Mouse (Mus musculus): Measurements from ENCODE around the gene Chrng. TPM values are rescaled to one million over a fixed set of nuclear protein-coding genes. Genes with fewer than 3 reads are reported as not detected.

The Chrng gene
- not detected in 2 replicates for polyA plus RNA-seq (2012; rRNA removed)

GRCm38 (mm10) chr1:87204465-87204864 is at the start of gene Chrng:
TSS of gene Chrng (plus strand) at chr1:87204657.
- H3K4me3 ChIP-seq (ENCODE audit: control insufficient read depth, low read depth, low read length) = no peak within 1 kb of the TSS
- TF ChIP-seq POLR2A (IDR thresholded peaks at IDR 0.05; ENCODE audit: control insufficient read depth, low read depth, low read length) (no peak), CTCF (IDR thresholded peaks at IDR 0.05; ENCODE audit: control insufficient read depth, insufficient read depth, insufficient replicate concordance, low read depth, low read length) (no peak)
- H3K4me1 ChIP-seq (ENCODE audit: control insufficient read depth, insufficient read depth, low read length) = no peaks in the 10 kb centered on the region; the same call in 1 of the 2 replicates
- H3K27ac ChIP-seq (ENCODE audit: control insufficient read depth, insufficient read depth, low read depth, low read length) = no peak within 1 kb of the TSS
- H3K27me3 ChIP-seq (ENCODE audit: control insufficient read depth, insufficient read depth, low read length) = no peaks in the 10 kb centered on the region
- H3K36me3 ChIP-seq (ENCODE audit: control insufficient read depth, insufficient read depth, low read length) = no peaks in the 10 kb centered on the region

DNA sequence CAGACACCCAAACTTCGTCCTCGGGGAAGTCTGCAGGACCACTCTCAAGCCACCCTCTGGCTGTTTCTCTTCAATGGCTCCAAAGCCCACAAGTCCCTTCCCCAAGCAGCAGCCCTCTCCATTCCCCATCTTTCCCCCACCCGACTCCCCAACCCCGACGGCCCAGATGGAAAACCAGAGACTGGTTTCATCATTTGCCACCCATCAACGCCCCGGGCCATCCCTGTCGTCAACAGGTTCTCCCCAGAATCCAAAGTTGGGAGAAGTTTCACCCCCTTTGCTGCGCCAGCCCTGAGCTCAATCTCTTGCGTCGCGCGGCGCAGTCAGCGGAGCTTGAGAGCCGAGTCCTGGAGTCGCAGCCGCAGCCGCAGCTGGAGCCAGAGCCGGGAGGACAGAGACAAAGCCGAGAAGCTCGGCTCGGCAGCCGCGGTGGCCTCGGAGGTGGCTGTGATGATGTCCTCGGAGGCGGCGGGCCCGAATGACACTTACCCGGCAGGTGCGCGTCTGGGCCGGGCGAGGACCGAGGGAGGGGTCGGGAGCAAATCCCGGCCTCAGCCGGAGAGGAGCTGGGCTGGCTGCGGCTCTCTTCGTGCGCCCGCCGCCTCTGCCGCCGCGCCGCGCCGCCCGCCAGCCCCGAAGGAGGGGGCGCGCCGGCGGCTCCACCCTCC is 48.8 kb upstream of the Chrng start:
- Histone ChIP-seq H3K36me3 (ENCODE audit: control insufficient read depth, insufficient read depth, low read length) (no peaks in the 10 kb centered on the region), H3K27me3 (ENCODE audit: control insufficient read depth, insufficient read depth, low read length) (peaks cover 2% of the 10 kb centered on the region; the same call in 1 of the 2 replicates), H3K4me3 (ENCODE audit: control insufficient read depth, low read depth, low read length) (peak overlapping the region; percentile 11; the same call in 1 of the 2 replicates), H3K27ac (ENCODE audit: control insufficient read depth, insufficient read depth, low read depth, low read length) (no peak overlapping the region), H3K4me1 (ENCODE audit: control insufficient read depth, insufficient read depth, low read length) (peaks cover 20% of the 10 kb centered on the region)
- TF ChIP-seq POLR2A (IDR thresholded peaks at IDR 0.05; ENCODE audit: control insufficient read depth, low read depth, low read length) (no peak), CTCF (IDR thresholded peaks at IDR 0.05; ENCODE audit: control insufficient read depth, insufficient read depth, insufficient replicate concordance, low read depth, low read length) (no peak)

DNA sequence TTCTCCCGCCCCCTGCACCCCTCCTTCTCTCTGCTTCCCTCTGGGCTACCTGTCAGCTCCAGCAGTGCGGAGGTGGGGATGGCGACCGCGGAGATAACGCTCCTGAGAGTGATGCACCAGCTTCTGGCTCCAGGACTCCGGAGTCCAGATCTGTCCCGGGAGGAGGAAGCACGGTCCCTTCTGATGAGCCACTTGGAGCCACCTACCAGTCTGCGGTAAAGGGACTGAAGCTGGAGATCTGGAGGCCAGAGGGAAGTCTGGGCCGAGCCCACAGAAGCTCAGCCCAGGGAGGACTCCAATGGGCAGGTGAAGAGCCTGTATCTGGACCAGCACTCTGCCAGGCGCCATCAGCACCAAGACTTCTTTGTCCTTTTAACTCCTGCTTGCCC is 48.3 kb upstream of the Chrng start, which contains the start of gene Ecel1:
Gene Ecel1 (minus strand): TSS at position 323 of the 389 bp plus-strand sequence.
- peaks cover 20% of the 10 kb centered on the region for H3K4me1 ChIP-seq (ENCODE audit: control insufficient read depth, insufficient read depth, low read length)
- peak within 1 kb of the TSS; percentile 11; the same call in 1 of the 2 replicates for H3K4me3 ChIP-seq (ENCODE audit: control insufficient read depth, low read depth, low read length)
- TF ChIP-seq CTCF (IDR thresholded peaks at IDR 0.05; ENCODE audit: control insufficient read depth, insufficient read depth, insufficient replicate concordance, low read depth, low read length) = no peak
- no peak for TF ChIP-seq POLR2A (IDR thresholded peaks at IDR 0.05; ENCODE audit: control insufficient read depth, low read depth, low read length)
- H3K36me3 ChIP-seq (ENCODE audit: control insufficient read depth, insufficient read depth, low read length) = no peaks in the 10 kb centered on the region
- peaks cover 2% of the 10 kb centered on the region; the same call in 1 of the 2 replicates for H3K27me3 ChIP-seq (ENCODE audit: control insufficient read depth, insufficient read depth, low read length)
- no peak within 1 kb of the TSS for H3K27ac ChIP-seq (ENCODE audit: control insufficient read depth, insufficient read depth, low read depth, low read length)

GRCm38 (mm10) chr1:87159396-87159795 is 45.1 kb upstream of the Chrng start:
- H3K4me3 ChIP-seq (ENCODE audit: control insufficient read depth, low read depth, low read length) = no peak overlapping the region
- no peak overlapping the region for H3K27ac ChIP-seq (ENCODE audit: control insufficient read depth, insufficient read depth, low read depth, low read length)
- TF ChIP-seq CTCF (IDR thresholded peaks at IDR 0.05; ENCODE audit: control insufficient read depth, insufficient read depth, insufficient replicate concordance, low read depth, low read length) = no peak
- TF ChIP-seq POLR2A (IDR thresholded peaks at IDR 0.05; ENCODE audit: control insufficient read depth, low read depth, low read length) = no peak
- H3K27me3 ChIP-seq (ENCODE audit: control insufficient read depth, insufficient read depth, low read length) = peaks cover 2% of the 10 kb centered on the region; the same call in 1 of the 2 replicates
- H3K4me1 ChIP-seq (ENCODE audit: control insufficient read depth, insufficient read depth, low read length) = peaks cover 12% of the 10 kb centered on the region
- H3K36me3 ChIP-seq (ENCODE audit: control insufficient read depth, insufficient read depth, low read length) = no peaks in the 10 kb centered on the region

DNA sequence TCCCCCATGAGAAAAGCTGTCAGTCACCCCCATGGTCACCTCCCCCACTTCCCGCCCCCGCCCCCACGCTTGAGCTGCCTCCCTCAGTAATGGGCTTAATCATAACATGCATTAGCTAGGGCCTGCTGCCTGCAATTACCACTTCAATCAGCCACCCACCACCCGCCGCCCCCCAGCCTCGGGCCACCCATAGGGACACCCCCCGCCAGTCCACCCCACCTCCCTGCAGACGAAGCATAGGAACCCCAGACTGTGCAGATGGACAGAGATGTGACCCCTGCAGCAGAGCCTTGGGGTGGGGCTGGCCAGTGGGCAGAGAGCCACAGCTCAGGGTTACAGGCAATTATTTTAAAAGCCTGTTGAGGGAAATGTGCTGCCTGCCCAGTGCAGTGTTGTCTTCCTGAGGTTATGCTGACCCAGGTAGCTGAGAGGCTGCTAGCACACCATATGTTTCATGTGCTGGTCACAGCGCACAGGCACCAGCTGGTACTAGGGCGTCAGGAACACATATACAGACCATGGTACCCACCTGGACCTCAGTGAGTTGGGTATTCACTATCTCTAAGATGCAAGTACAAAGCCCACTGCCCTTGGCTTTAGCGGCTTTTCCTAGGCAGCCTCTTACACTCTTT is 40.2 kb upstream of the Chrng start:
- Histone ChIP-seq H3K4me1 (ENCODE audit: control insufficient read depth, insufficient read depth, low read length) (no peaks in the 10 kb centered on the region), H3K36me3 (ENCODE audit: control insufficient read depth, insufficient read depth, low read length) (no peaks in the 10 kb centered on the region), H3K4me3 (ENCODE audit: control insufficient read depth, low read depth, low read length) (no peak overlapping the region), H3K27me3 (ENCODE audit: control insufficient read depth, insufficient read depth, low read length) (no peaks in the 10 kb centered on the region), H3K27ac (ENCODE audit: control insufficient read depth, insufficient read depth, low read depth, low read length) (no peak overlapping the region)
- TF ChIP-seq POLR2A (IDR thresholded peaks at IDR 0.05; ENCODE audit: control insufficient read depth, low read depth, low read length) = no peak
- no peak for TF ChIP-seq CTCF (IDR thresholded peaks at IDR 0.05; ENCODE audit: control insufficient read depth, insufficient read depth, insufficient replicate concordance, low read depth, low read length)

DNA sequence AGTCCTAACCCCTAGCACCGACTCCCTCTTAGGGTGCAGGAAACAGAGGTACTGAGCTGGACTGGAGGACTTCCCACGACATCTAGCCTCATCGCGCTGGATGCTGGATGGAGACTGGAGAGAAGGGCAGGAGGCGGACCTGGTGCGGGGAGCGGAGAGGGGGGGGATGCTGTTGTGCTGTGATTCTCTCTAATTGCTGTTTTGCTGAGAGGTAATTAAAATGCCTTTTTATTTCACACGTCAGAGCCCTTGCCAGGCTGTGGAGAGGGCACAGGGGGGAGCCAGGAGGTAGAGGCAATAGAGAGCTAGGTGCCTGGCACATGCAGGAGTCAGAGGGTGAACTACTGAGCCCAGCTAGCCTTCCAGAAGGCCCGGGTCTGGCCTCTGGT is 39.7 kb upstream of the Chrng start:
- 0 out of 2 replicates have a peak, but pooled peaks cover under 1% of the 10 kb centered on the region for H3K4me1 ChIP-seq (ENCODE audit: control insufficient read depth, insufficient read depth, low read length)
- no peak overlapping the region for H3K27ac ChIP-seq (ENCODE audit: control insufficient read depth, insufficient read depth, low read depth, low read length)
- H3K27me3 ChIP-seq (ENCODE audit: control insufficient read depth, insufficient read depth, low read length) = no peaks in the 10 kb centered on the region
- H3K36me3 ChIP-seq (ENCODE audit: control insufficient read depth, insufficient read depth, low read length) = no peaks in the 10 kb centered on the region
- TF ChIP-seq CTCF (IDR thresholded peaks at IDR 0.05; ENCODE audit: control insufficient read depth, insufficient read depth, insufficient replicate concordance, low read depth, low read length) (no peak), POLR2A (IDR thresholded peaks at IDR 0.05; ENCODE audit: control insufficient read depth, low read depth, low read length) (no peak)
- no peak overlapping the region for H3K4me3 ChIP-seq (ENCODE audit: control insufficient read depth, low read depth, low read length)

DNA sequence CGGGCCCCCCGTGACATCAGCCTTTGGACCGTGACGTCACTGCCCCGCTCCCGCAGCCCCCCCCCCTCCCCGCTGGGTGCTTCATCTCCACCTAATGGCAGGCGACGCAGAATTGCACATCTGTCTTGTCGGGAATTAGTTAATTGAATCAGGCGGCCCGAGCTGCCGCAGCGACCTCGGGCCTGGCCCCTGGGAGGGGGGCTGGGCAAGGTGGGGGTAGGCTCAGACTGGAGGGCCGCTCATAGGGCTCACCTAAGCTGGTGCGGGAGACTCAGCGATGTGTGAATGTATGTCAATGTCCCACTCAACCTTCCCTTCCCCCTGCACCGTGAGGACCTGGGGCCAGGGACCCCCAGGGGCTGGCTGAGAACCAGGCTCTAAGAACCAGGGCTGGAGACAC is 34.0 kb upstream of the Chrng start:
- H3K27ac ChIP-seq (ENCODE audit: control insufficient read depth, insufficient read depth, low read depth, low read length) = no peak overlapping the region
- TF ChIP-seq CTCF (IDR thresholded peaks at IDR 0.05; ENCODE audit: control insufficient read depth, insufficient read depth, insufficient replicate concordance, low read depth, low read length) (no peak), POLR2A (IDR thresholded peaks at IDR 0.05; ENCODE audit: control insufficient read depth, low read depth, low read length) (no peak)
- H3K27me3 ChIP-seq (ENCODE audit: control insufficient read depth, insufficient read depth, low read length) = no peaks in the 10 kb centered on the region
- peaks cover 8% of the 10 kb centered on the region; the same call in 1 of the 2 replicates for H3K4me1 ChIP-seq (ENCODE audit: control insufficient read depth, insufficient read depth, low read length)
- H3K4me3 ChIP-seq (ENCODE audit: control insufficient read depth, low read depth, low read length) = no peak overlapping the region
- no peaks in the 10 kb centered on the region for H3K36me3 ChIP-seq (ENCODE audit: control insufficient read depth, insufficient read depth, low read length)

Data from testis, adult 2 months (tissue).